Mouse (Mus musculus) lung, postnatal 0 days (tissue): Measurements from ENCODE around the gene Olfr541.

ENCODE experiments used
- CTCF ChIP-seq: IDR thresholded peaks from 2 replicates; pipeline ENCODE4 v1.5.1; 2016; ENCODE audit warnings: antibody characterized with exemption, mild to moderate bottlenecking
- EP300 ChIP-seq: IDR thresholded peaks from 2 replicates; pipeline ENCODE4 v1.6.1; 2016; ENCODE audit warnings: antibody characterized with exemption, mild to moderate bottlenecking, control low read depth

DNA sequence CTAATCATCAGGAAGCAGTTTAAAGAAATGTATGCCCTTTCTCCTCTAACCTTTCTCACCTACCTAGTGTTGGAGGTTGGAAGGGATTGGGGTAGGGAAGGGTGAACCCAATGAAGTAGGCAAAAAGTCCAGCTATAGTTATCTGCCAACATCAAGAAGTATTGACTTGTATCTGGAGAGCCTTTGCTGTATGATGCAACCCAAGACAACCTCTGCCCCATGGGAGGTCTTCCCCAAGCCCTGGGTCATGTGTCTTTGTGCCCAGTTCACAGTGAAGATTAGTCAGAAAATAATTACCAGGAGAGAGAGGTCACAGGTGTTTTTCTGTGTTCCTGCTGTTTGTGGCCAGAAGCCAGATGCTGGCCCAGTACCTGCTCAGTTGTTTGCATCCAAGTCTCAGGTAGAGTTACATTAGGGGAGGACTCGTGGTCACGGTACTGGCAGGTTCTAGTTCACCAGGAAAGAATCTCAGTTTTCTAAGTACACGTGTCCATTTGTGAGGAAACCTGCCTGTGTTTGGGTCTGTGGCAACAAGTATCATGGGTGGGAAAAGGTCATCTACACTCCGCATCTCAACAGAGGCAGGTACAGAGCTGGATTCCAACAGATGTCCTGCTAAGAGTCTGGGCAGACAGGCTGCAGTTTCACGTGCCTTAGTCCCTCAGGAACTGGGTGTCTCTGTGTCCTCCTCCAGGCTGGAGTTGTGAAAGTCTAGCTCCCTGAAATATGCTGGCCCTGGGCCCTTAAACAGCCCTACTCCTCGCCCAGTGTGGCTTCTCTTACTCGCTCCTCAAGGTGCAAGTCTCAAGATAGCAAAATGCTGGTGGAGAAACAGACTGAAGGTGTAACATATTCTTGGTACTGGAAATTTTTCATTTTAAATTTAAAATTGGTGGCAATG is 20.3 kb downstream of the Olfr541 start:
- no peak for TF ChIP-seq CTCF
- no peak for TF ChIP-seq EP300
